Mouse (Mus musculus) G1E (cell line): Measurements from ENCODE around the gene Ssu72.

Experiments
- CTCF ChIP-seq: IDR thresholded peaks from 2 replicates; pipeline ENCODE4 v1.5.1; 2012; ENCODE audit warnings: low read depth, low read length, inconsistent platforms, mixed read lengths
- GATA1 ChIP-seq: IDR thresholded peaks from 2 replicates; pipeline ENCODE4 v1.6.1; 2012; ENCODE audit warnings: borderline replicate concordance, low read length, inconsistent platforms, mixed read lengths
- GATA2 ChIP-seq: IDR thresholded peaks from 2 replicates; pipeline ENCODE4 v1.6.1; 2012; ENCODE audit warnings: low read depth, low read length, inconsistent platforms, borderline replicate concordance
- POLR2AphosphoS5 ChIP-seq: IDR thresholded peaks from 2 replicates; pipeline ENCODE4 v1.6.1; 2012; ENCODE audit warnings: low read depth, low read length, inconsistent platforms; ENCODE audit not compliant: insufficient replicate concordance
- TAL1 ChIP-seq: conservative IDR thresholded peaks from 2 replicates; pipeline ENCODE4 v1.6.1; 2012; ENCODE audit warnings: low read depth, low read length, inconsistent platforms, mixed read lengths

- TF ChIP-seq CTCF (no peak), GATA1 (no peak), GATA2 (no peak), TAL1 (no peak), POLR2AphosphoS5 (no peak)
Observed at GRCm38 (mm10) chr4:155746036-155746548, 41.5 kb downstream of the Ssu72 start.
